Mouse (Mus musculus) limb, embryonic 11.5 days (tissue): ENCODE data around the gene Il1a. TPM values are rescaled to one million over a fixed set of nuclear protein-coding genes. Genes with fewer than 3 reads are reported as not detected.

Source experiments
- polyA plus RNA-seq: library from polyadenylated mRNA; unstranded; fragments of >200 nt; fragmentation: Nextera tagmentation; extraction: Ambion mirVana; gene quantifications from 2 replicates; pipeline ENCODE4 v1.2.1, GENCODE M21; 2014

The Il1a gene
- polyA plus RNA-seq, 1 experiment from 2014 or later = not detected

Other genes with a start within 250 kb of the Il1a start
- gene Ttl, start 244.0 kb downstream of the Il1a start, polyA plus RNA-seq = 16.8 and 17.1 TPM in 2 replicates
- 23.0 and 30.2 TPM in 2 replicates for gene Polr1b, start 209.0 kb downstream of the Il1a start, polyA plus RNA-seq
- 29.5 and 30.9 TPM in 2 replicates for gene Chchd5, start 180.3 kb downstream of the Il1a start, polyA plus RNA-seq
- 47.0 and 50.8 TPM in 2 replicates for gene Slc20a1, start 111.2 kb downstream of the Il1a start, polyA plus RNA-seq
- 86.4 and 90.9 TPM in 2 replicates for gene Ckap2l, start 12.8 kb downstream of the Il1a start, polyA plus RNA-seq
- 0.28 TPM in 1 of 2 replicates, not detected in the other for gene Il1b, start 61.2 kb upstream of the Il1a start, polyA plus RNA-seq
- not detected in 2 replicates for gene F830045P16Rik, start 226.6 kb upstream of the Il1a start, polyA plus RNA-seq